Mouse (Mus musculus): Measurements from ENCODE around the gene Pth2. TPM values are rescaled to one million over a fixed set of nuclear protein-coding genes. Genes with fewer than 3 reads are reported as not detected.

The Pth2 gene
- polyA plus RNA-seq, 2 experiments = not detected

GRCm38 (mm10) chr7:45229046-45229445, 48.3 kb downstream of the Pth2 start:
- peaks cover 4% of the 10 kb centered on the region for H3K4me1 ChIP-seq (ENCODE audit: control insufficient read depth, insufficient read depth, low read length)
- no peaks in the 10 kb centered on the region for H3K27me3 ChIP-seq (ENCODE audit: control insufficient read depth, insufficient read depth, low read length)
- no peaks in the 10 kb centered on the region for H3K9me3 ChIP-seq (ENCODE audit: control insufficient read depth, low read length)
- 91% methylated on average over 8 of the region's 8 CpGs for WGBS
- no peak overlapping the region for H3K27ac ChIP-seq (replicated peaks; ENCODE audit: low read depth, low read length)
- ATAC-seq (ENCODE audit: low FRiP score, low read depth) = no peak
- no peak overlapping the region for H3K4me2 ChIP-seq (replicated peaks; ENCODE audit: low read depth, low read length, severe bottlenecking)
- no peak overlapping the region for H3K4me3 ChIP-seq (replicated peaks; ENCODE audit: low read length)
- H3K9ac ChIP-seq (ENCODE audit: low read depth, low read length, severe bottlenecking) = no peak overlapping the region
- no peak for TF ChIP-seq POLR2A (IDR thresholded peaks at IDR 0.05; ENCODE audit: borderline replicate concordance, extremely low read depth, insufficient read depth, insufficient read length)
- no peak for DNase-seq (ENCODE audit: low spot score)
- peaks cover 89% of the 10 kb centered on the region for H3K36me3 ChIP-seq (ENCODE audit: control insufficient read depth, insufficient read depth, low read length)

- TF ChIP-seq POLR2A (IDR thresholded peaks at IDR 0.05; ENCODE audit: borderline replicate concordance, extremely low read depth, insufficient read depth, insufficient read length) = no peak
- H3K36me3 ChIP-seq (ENCODE audit: control insufficient read depth, insufficient read depth, low read length) = peaks cover 85% of the 10 kb centered on the region
- H3K4me3 ChIP-seq (replicated peaks; ENCODE audit: low read length) = no peak overlapping the region
- H3K9ac ChIP-seq (ENCODE audit: low read depth, low read length, severe bottlenecking) = no peak overlapping the region
- ATAC-seq (ENCODE audit: low FRiP score, low read depth) (no peak), DNase-seq (ENCODE audit: low spot score) (no peak)
- H3K4me2 ChIP-seq (replicated peaks; ENCODE audit: low read depth, low read length, severe bottlenecking) = no peak overlapping the region
- H3K27ac ChIP-seq (replicated peaks; ENCODE audit: low read depth, low read length) = no peak overlapping the region
- no peaks in the 10 kb centered on the region for H3K27me3 ChIP-seq (ENCODE audit: control insufficient read depth, insufficient read depth, low read length)
- no peaks in the 10 kb centered on the region for H3K9me3 ChIP-seq (ENCODE audit: control insufficient read depth, low read length)
- peaks cover 10% of the 10 kb centered on the region for H3K4me1 ChIP-seq (ENCODE audit: control insufficient read depth, insufficient read depth, low read length)
- WGBS = 83% methylated on average over 7 of the region's 7 CpGs
Measured at GRCm38 (mm10) chr7:45229459-45230203, 48.8 kb downstream of the Pth2 start.

GRCm38 (mm10) chr7:45231192-45231591, 50.4 kb downstream of the Pth2 start:
- no peak for TF ChIP-seq POLR2A (IDR thresholded peaks at IDR 0.05; ENCODE audit: borderline replicate concordance, extremely low read depth, insufficient read depth, insufficient read length)
- H3K9me3 ChIP-seq (ENCODE audit: control insufficient read depth, low read length) = no peaks in the 10 kb centered on the region
- DNase-seq (ENCODE audit: low spot score) = no peak
- no peak overlapping the region for H3K9ac ChIP-seq (ENCODE audit: low read depth, low read length, severe bottlenecking)
- ATAC-seq (ENCODE audit: low FRiP score, low read depth) = no peak
- H3K4me2 ChIP-seq (replicated peaks; ENCODE audit: low read depth, low read length, severe bottlenecking) = no peak overlapping the region
- no peaks in the 10 kb centered on the region for H3K27me3 ChIP-seq (ENCODE audit: control insufficient read depth, insufficient read depth, low read length)
- WGBS = 90% methylated on average over 12 of the region's 12 CpGs
- H3K36me3 ChIP-seq (ENCODE audit: control insufficient read depth, insufficient read depth, low read length) = peaks cover 69% of the 10 kb centered on the region
- no peak overlapping the region for H3K4me3 ChIP-seq (replicated peaks; ENCODE audit: low read length)
- no peak overlapping the region for H3K27ac ChIP-seq (replicated peaks; ENCODE audit: low read depth, low read length)
- peaks cover 21% of the 10 kb centered on the region for H3K4me1 ChIP-seq (ENCODE audit: control insufficient read depth, insufficient read depth, low read length)

Small RNAs within 50 kb of the gene (microRNA-seq; reads per million reads assigned to microRNA genes)
- not detected for gene Mir7055

Other genes with a start within 250 kb of the Pth2 start
Only the 30 nearest of the 34 such genes appear.
- 78.9 and 115 TPM in 2 replicates for gene Cpt1c, start 206.1 kb upstream of the Pth2 start, polyA plus RNA-seq (2012; rRNA removed)
- 26.3 and 33.6 TPM in 2 replicates for gene Cpt1c, start 206.1 kb upstream of the Pth2 start, polyA plus RNA-seq (2014; fragmentation: Nextera tagmentation; extraction: Ambion mirVana)
- gene Prmt1, start 194.4 kb upstream of the Pth2 start, polyA plus RNA-seq (2012; rRNA removed) = 607 and 720 TPM in 2 replicates
- 166 and 187 TPM in 2 replicates for gene Prmt1, start 194.4 kb upstream of the Pth2 start, polyA plus RNA-seq (2014; fragmentation: Nextera tagmentation; extraction: Ambion mirVana)
- 142 and 168 TPM in 2 replicates for gene Irf3, start 183.3 kb upstream of the Pth2 start, polyA plus RNA-seq (2012; rRNA removed)
- 92.5 and 92.7 TPM in 2 replicates for gene Irf3, start 183.3 kb upstream of the Pth2 start, polyA plus RNA-seq (2014; fragmentation: Nextera tagmentation; extraction: Ambion mirVana)
- 81.3 and 104 TPM in 2 replicates for gene Bcl2l12, start 182.3 kb upstream of the Pth2 start, polyA plus RNA-seq (2012; rRNA removed)
- gene Bcl2l12, start 182.3 kb upstream of the Pth2 start, polyA plus RNA-seq (2014; fragmentation: Nextera tagmentation; extraction: Ambion mirVana) = 54.9 and 62.9 TPM in 2 replicates
- gene Scaf1, start 164.6 kb upstream of the Pth2 start, polyA plus RNA-seq (2012; rRNA removed) = 114 and 135 TPM in 2 replicates
- 50.7 and 58.3 TPM in 2 replicates for gene Scaf1, start 164.6 kb upstream of the Pth2 start, polyA plus RNA-seq (2014; fragmentation: Nextera tagmentation; extraction: Ambion mirVana)
- 53.8 and 60.9 TPM in 2 replicates for gene Rras, start 163.0 kb upstream of the Pth2 start, polyA plus RNA-seq (2012; rRNA removed)
- 42.8 and 43.7 TPM in 2 replicates for gene Rras, start 163.0 kb upstream of the Pth2 start, polyA plus RNA-seq (2014; fragmentation: Nextera tagmentation; extraction: Ambion mirVana)
- gene Prr12, start 128.1 kb upstream of the Pth2 start, polyA plus RNA-seq (2012; rRNA removed) = 25.2 and 26.8 TPM in 2 replicates
- 16.0 and 19.6 TPM in 2 replicates for gene Prr12, start 128.1 kb upstream of the Pth2 start, polyA plus RNA-seq (2014; fragmentation: Nextera tagmentation; extraction: Ambion mirVana)
- 82.7 and 86.8 TPM in 2 replicates for gene Nosip, start 118.6 kb upstream of the Pth2 start, polyA plus RNA-seq (2012; rRNA removed)
- gene Nosip, start 118.6 kb upstream of the Pth2 start, polyA plus RNA-seq (2014; fragmentation: Nextera tagmentation; extraction: Ambion mirVana) = 68.1 and 69.6 TPM in 2 replicates
- gene Prrg2, start 118.3 kb upstream of the Pth2 start, polyA plus RNA-seq (2012; rRNA removed) = 50.4 and 54.1 TPM in 2 replicates
- 18.6 and 21.4 TPM in 2 replicates for gene Prrg2, start 118.3 kb upstream of the Pth2 start, polyA plus RNA-seq (2014; fragmentation: Nextera tagmentation; extraction: Ambion mirVana)
- gene Rcn3, start 88.8 kb upstream of the Pth2 start, polyA plus RNA-seq (2012; rRNA removed) = 679 and 759 TPM in 2 replicates
- gene Rcn3, start 88.8 kb upstream of the Pth2 start, polyA plus RNA-seq (2014; fragmentation: Nextera tagmentation; extraction: Ambion mirVana) = 569 and 577 TPM in 2 replicates
- gene Fcgrt, start 77.1 kb upstream of the Pth2 start, polyA plus RNA-seq (2012; rRNA removed) = 56.1 and 64.6 TPM in 2 replicates
- gene Fcgrt, start 77.1 kb upstream of the Pth2 start, polyA plus RNA-seq (2014; fragmentation: Nextera tagmentation; extraction: Ambion mirVana) = 88.4 and 89.0 TPM in 2 replicates
- 563 and 814 TPM in 2 replicates for gene Rps11, start 56.6 kb upstream of the Pth2 start, polyA plus RNA-seq (2012; rRNA removed)
- gene Rps11, start 56.6 kb upstream of the Pth2 start, polyA plus RNA-seq (2014; fragmentation: Nextera tagmentation; extraction: Ambion mirVana) = 1,719 and 1,751 TPM in 2 replicates
- gene Rpl13a, start 52.2 kb upstream of the Pth2 start, polyA plus RNA-seq (2012; rRNA removed) = 3,691 and 3,912 TPM in 2 replicates
- 1,718 and 1,777 TPM in 2 replicates for gene Rpl13a, start 52.2 kb upstream of the Pth2 start, polyA plus RNA-seq (2014; fragmentation: Nextera tagmentation; extraction: Ambion mirVana)
- gene Gm45713, start 44.8 kb upstream of the Pth2 start, polyA plus RNA-seq (2012; rRNA removed) = 0.31 TPM in 1 of 2 replicates, not detected in the other
- 0.39 and 1.4 TPM in 2 replicates for gene Gm45713, start 44.8 kb upstream of the Pth2 start, polyA plus RNA-seq (2014; fragmentation: Nextera tagmentation; extraction: Ambion mirVana)
- 12.4 and 18.6 TPM in 2 replicates for gene Flt3l, start 44.6 kb upstream of the Pth2 start, polyA plus RNA-seq (2012; rRNA removed)
- 2.2 and 3.3 TPM in 2 replicates for gene Flt3l, start 44.6 kb upstream of the Pth2 start, polyA plus RNA-seq (2014; fragmentation: Nextera tagmentation; extraction: Ambion mirVana)
- 115 and 118 TPM in 2 replicates for gene Pih1d1, start 26.7 kb upstream of the Pth2 start, polyA plus RNA-seq (2012; rRNA removed)
- gene Pih1d1, start 26.7 kb upstream of the Pth2 start, polyA plus RNA-seq (2014; fragmentation: Nextera tagmentation; extraction: Ambion mirVana) = 86.4 and 87.3 TPM in 2 replicates
- gene Aldh16a1, start 26.4 kb upstream of the Pth2 start, polyA plus RNA-seq (2012; rRNA removed) = 45.6 and 67.3 TPM in 2 replicates
- 40.0 and 47.7 TPM in 2 replicates for gene Aldh16a1, start 26.4 kb upstream of the Pth2 start, polyA plus RNA-seq (2014; fragmentation: Nextera tagmentation; extraction: Ambion mirVana)
- gene Slc17a7, start 17.0 kb upstream of the Pth2 start, polyA plus RNA-seq (2012; rRNA removed) = 0.40 and 0.58 TPM in 2 replicates
- 0.17 and 0.18 TPM in 2 replicates for gene Slc17a7, start 17.0 kb upstream of the Pth2 start, polyA plus RNA-seq (2014; fragmentation: Nextera tagmentation; extraction: Ambion mirVana)
- 0.09 and 0.27 TPM in 2 replicates for gene Gfy, start 1.4 kb upstream of the Pth2 start, polyA plus RNA-seq (2012; rRNA removed)
- not detected in 2 replicates for gene Gfy, start 1.4 kb upstream of the Pth2 start, polyA plus RNA-seq (2014; fragmentation: Nextera tagmentation; extraction: Ambion mirVana)
- gene Ccdc155, start 23.9 kb downstream of the Pth2 start, polyA plus RNA-seq (2012; rRNA removed) = 1.4 and 1.5 TPM in 2 replicates
- gene Ccdc155, start 23.9 kb downstream of the Pth2 start, polyA plus RNA-seq (2014; fragmentation: Nextera tagmentation; extraction: Ambion mirVana) = 0.79 and 1.2 TPM in 2 replicates
- 3.0 and 4.8 TPM in 2 replicates for gene Dkkl1, start 31.2 kb downstream of the Pth2 start, polyA plus RNA-seq (2012; rRNA removed)
- gene Dkkl1, start 31.2 kb downstream of the Pth2 start, polyA plus RNA-seq (2014; fragmentation: Nextera tagmentation; extraction: Ambion mirVana) = 9.0 and 14.8 TPM in 2 replicates
- 450 and 560 TPM in 2 replicates for gene Tead2, start 34.8 kb downstream of the Pth2 start, polyA plus RNA-seq (2012; rRNA removed)
- 143 and 168 TPM in 2 replicates for gene Tead2, start 34.8 kb downstream of the Pth2 start, polyA plus RNA-seq (2014; fragmentation: Nextera tagmentation; extraction: Ambion mirVana)
- 4.9 and 6.0 TPM in 2 replicates for gene Cd37, start 58.1 kb downstream of the Pth2 start, polyA plus RNA-seq (2012; rRNA removed)
- gene Cd37, start 58.1 kb downstream of the Pth2 start, polyA plus RNA-seq (2014; fragmentation: Nextera tagmentation; extraction: Ambion mirVana) = 2.6 and 3.7 TPM in 2 replicates
- gene Slc6a16, start 60.1 kb downstream of the Pth2 start, polyA plus RNA-seq (2012; rRNA removed) = 0.18 and 0.29 TPM in 2 replicates
- gene Slc6a16, start 60.1 kb downstream of the Pth2 start, polyA plus RNA-seq (2014; fragmentation: Nextera tagmentation; extraction: Ambion mirVana) = 0.21 TPM in 1 of 2 replicates, not detected in the other
- gene Slc6a21, start 96.5 kb downstream of the Pth2 start, polyA plus RNA-seq (2012; rRNA removed) = not detected in 2 replicates
- not detected in 2 replicates for gene Slc6a21, start 96.5 kb downstream of the Pth2 start, polyA plus RNA-seq (2014; fragmentation: Nextera tagmentation; extraction: Ambion mirVana)
- gene Trpm4, start 152.8 kb downstream of the Pth2 start, polyA plus RNA-seq (2012; rRNA removed) = 42.6 and 46.1 TPM in 2 replicates
- gene Trpm4, start 152.8 kb downstream of the Pth2 start, polyA plus RNA-seq (2014; fragmentation: Nextera tagmentation; extraction: Ambion mirVana) = 15.8 TPM in 2 replicates
- gene Hrc, start 154.3 kb downstream of the Pth2 start, polyA plus RNA-seq (2012; rRNA removed) = 9.5 and 17.9 TPM in 2 replicates
- gene Hrc, start 154.3 kb downstream of the Pth2 start, polyA plus RNA-seq (2014; fragmentation: Nextera tagmentation; extraction: Ambion mirVana) = 4.1 and 5.9 TPM in 2 replicates
- gene Ppfia3, start 186.0 kb downstream of the Pth2 start, polyA plus RNA-seq (2012; rRNA removed) = 12.3 and 13.8 TPM in 2 replicates
- 8.4 and 9.0 TPM in 2 replicates for gene Ppfia3, start 186.0 kb downstream of the Pth2 start, polyA plus RNA-seq (2014; fragmentation: Nextera tagmentation; extraction: Ambion mirVana)
- gene Lin7b, start 189.6 kb downstream of the Pth2 start, polyA plus RNA-seq (2012; rRNA removed) = 4.1 and 4.7 TPM in 2 replicates
- gene Lin7b, start 189.6 kb downstream of the Pth2 start, polyA plus RNA-seq (2014; fragmentation: Nextera tagmentation; extraction: Ambion mirVana) = 1.7 and 2.2 TPM in 2 replicates
- gene Snrnp70, start 214.7 kb downstream of the Pth2 start, polyA plus RNA-seq (2012; rRNA removed) = 539 and 694 TPM in 2 replicates
- 69.7 and 73.7 TPM in 2 replicates for gene Snrnp70, start 214.7 kb downstream of the Pth2 start, polyA plus RNA-seq (2014; fragmentation: Nextera tagmentation; extraction: Ambion mirVana)

Data from limb, embryonic 14.5 days (tissue).